Mouse (Mus musculus) limb, embryonic 14.5 days (tissue): ENCODE measurements around the gene Stim1. TPM values are rescaled to one million over a fixed set of nuclear protein-coding genes. Genes with fewer than 3 reads are reported as not detected.

ENCODE experiments used
- ATAC-seq: fragments of 200-750 bp; cut with Nextera tagmentation; 2 replicates; pipeline ENCODE4 v1.8.0; 2017; ENCODE audit warnings: low read depth, moderate number of reproducible peaks, moderate TSS enrichment; ENCODE audit not compliant: low FRiP score
- DNase-seq: peaks from one replicate; pipeline ENCODE4 v3.0.0-alpha.2; 2015; ENCODE audit warnings: low spot score
- H3K27ac ChIP-seq: fragments of 300-500 bp; sonication (generic); replicated peaks from 2 replicates; pipeline ENCODE4 v1.5.1; 2014; ENCODE audit warnings: low read depth, mild to moderate bottlenecking, low read length, moderate library complexity, mixed read lengths
- H3K27me3 ChIP-seq: fragments of 300-500 bp; sonication (generic); 2 replicates; pipeline ENCODE4 v1.6.1; 2014; ENCODE audit warnings: low read length, mixed read lengths; ENCODE audit not compliant: control insufficient read depth, insufficient read depth
- H3K36me3 ChIP-seq: fragments of 300-500 bp; sonication (generic); 2 replicates; pipeline ENCODE4 v1.6.1; 2014; ENCODE audit warnings: mild to moderate bottlenecking, low read length, moderate library complexity, mixed read lengths; ENCODE audit not compliant: control insufficient read depth, insufficient read depth
- H3K4me1 ChIP-seq: fragments of 300-500 bp; sonication (generic); 2 replicates; pipeline ENCODE4 v1.6.1; 2014; ENCODE audit warnings: antibody characterized with exemption, low read length, mixed read lengths; ENCODE audit not compliant: control insufficient read depth, insufficient read depth
- H3K4me2 ChIP-seq: fragments of 300-500 bp; sonication (generic); replicated peaks from 2 replicates; pipeline ENCODE4 v1.6.1; 2014; ENCODE audit warnings: low read depth, mild to moderate bottlenecking, low read length, moderate library complexity; ENCODE audit not compliant: severe bottlenecking
- H3K4me3 ChIP-seq: fragments of 300-500 bp; sonication (generic); replicated peaks from 2 replicates; pipeline ENCODE4 v1.5.1; 2014; ENCODE audit warnings: low read length
- H3K9ac ChIP-seq: fragments of 300-500 bp; sonication (generic); 2 replicates; pipeline ENCODE4 v1.6.1; 2014; ENCODE audit warnings: mild to moderate bottlenecking, low read depth, low read length, moderate library complexity; ENCODE audit not compliant: severe bottlenecking
- H3K9me3 ChIP-seq: fragments of 300-500 bp; sonication (generic); 2 replicates; pipeline ENCODE4 v1.6.1; 2016; ENCODE audit warnings: low read length; ENCODE audit not compliant: control insufficient read depth
- POLR2A ChIP-seq: fragments of 200-500 bp; IDR thresholded peaks from 2 replicates; pipeline ENCODE4 v1.8.0; 2012; ENCODE audit warnings: inconsistent platforms, mild to moderate bottlenecking, moderate library complexity, borderline replicate concordance; ENCODE audit not compliant: insufficient read depth, insufficient read length; ENCODE audit errors: extremely low read depth
- WGBS: fragments of 180-500 bp; shearing (Covaris S2); extraction: QIAGEN DNeasy Blood & Tissue Kit; methylation state at CpG from one replicate; pipeline ENCODE4 v1.1.7; 2014; 5-methylcytosine and 5-hydroxymethylcytosine counted together
- polyA plus RNA-seq, 2 experiments: library from polyadenylated mRNA; depleted of rRNA in 1 of 2; stranded (reverse) in 1 of 2; unstranded in 1 of 2; fragments of >200 nt; fragmentation: Nextera tagmentation in 1 of 2; extraction: Ambion mirVana in 1 of 2; gene quantifications; 2 replicates each; pipeline versions ENCODE4 v1.2.1 to v1.2.3; 2012 to 2014

The Stim1 gene
- polyA plus RNA-seq, 2 experiments = 27.7 to 49.1 TPM

DNA sequence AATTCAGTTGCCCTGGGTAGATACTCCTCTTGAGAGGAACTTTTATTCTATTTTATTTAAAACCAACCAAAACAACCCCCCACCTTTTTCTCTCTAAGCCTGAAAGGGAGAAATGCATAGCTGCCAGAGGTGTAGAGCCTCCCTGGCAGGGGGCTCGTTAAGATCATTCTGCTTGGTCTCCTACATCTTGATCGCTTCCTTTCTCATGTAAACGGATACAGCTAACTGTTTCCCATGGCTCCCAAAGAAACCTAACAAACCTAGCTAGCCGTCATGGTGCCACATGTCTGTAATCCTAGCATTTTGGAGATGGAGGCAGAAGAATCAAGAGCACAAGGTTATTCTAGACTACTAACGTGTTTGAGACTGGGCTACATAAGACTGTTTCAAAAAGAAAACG is 148.2 kb downstream of the Stim1 start:
- no peaks in the 10 kb centered on the region for H3K27me3 ChIP-seq
- TF ChIP-seq POLR2A = no peak
- H3K9ac ChIP-seq = no peak overlapping the region
- no peak overlapping the region for H3K27ac ChIP-seq
- WGBS = 44% methylated on average over 6 of the region's 6 CpGs
- H3K4me3 ChIP-seq = no peak overlapping the region
- DNase-seq (no peak), ATAC-seq (no peak)
- no peaks in the 10 kb centered on the region for H3K4me1 ChIP-seq
- no peaks in the 10 kb centered on the region for H3K9me3 ChIP-seq
- no peaks in the 10 kb centered on the region for H3K36me3 ChIP-seq
- no peak overlapping the region for H3K4me2 ChIP-seq

DNA sequence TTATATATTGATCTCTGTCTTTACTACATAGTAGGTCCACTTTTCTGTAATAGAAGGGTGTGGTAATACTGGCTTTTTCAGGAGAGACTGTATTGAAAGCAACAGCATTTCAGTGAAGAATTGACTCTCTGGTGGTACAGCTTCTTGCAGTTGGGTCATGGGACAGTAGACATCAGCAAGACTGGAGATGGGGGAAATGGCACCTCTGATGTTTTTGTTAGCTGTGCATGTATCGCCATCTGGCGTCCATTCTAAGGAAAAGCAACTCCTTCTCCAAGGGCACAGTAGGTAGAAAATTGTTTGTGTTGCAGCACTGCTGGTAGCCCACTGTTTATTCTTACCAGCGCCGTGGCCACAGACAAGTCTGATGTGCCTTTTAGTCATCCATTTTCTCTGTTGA is 149.8 kb downstream of the Stim1 start:
- Histone ChIP-seq H3K4me3 (no peak overlapping the region), H3K9me3 (no peaks in the 10 kb centered on the region), H3K27me3 (no peaks in the 10 kb centered on the region), H3K9ac (no peak overlapping the region), H3K27ac (no peak overlapping the region), H3K4me2 (no peak overlapping the region), H3K4me1 (no peaks in the 10 kb centered on the region), H3K36me3 (no peaks in the 10 kb centered on the region)
- DNase-seq = peak; percentile 85
- ATAC-seq = peak; percentile 37
- 6% methylated on average over 4 of the region's 4 CpGs for WGBS
- no peak for TF ChIP-seq POLR2A

DNA sequence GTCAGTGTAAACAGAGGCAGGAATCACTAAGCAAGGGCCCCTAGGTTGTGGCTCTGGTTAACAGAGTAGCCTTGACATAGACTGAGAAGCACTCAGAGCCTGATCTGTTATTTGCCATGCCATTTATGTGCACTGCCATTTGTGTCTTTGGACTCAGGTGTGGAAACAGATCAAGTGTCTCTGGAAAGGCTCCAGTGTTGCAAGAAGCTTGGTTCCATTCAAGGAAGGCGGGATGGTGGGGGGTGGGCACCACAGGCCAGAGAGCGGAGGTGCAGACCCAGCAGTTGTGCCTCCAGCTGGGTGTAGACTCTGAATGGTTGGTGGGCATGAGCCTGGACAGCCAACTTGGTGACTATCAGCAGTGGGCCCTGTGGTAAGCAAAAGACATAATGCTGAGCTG is 154.4 kb downstream of the Stim1 start:
- H3K4me3 ChIP-seq = no peak overlapping the region
- H3K9me3 ChIP-seq = no peaks in the 10 kb centered on the region
- ATAC-seq = no peak
- no peaks in the 10 kb centered on the region for H3K27me3 ChIP-seq
- H3K4me1 ChIP-seq = no peaks in the 10 kb centered on the region
- no peak for TF ChIP-seq POLR2A
- no peak overlapping the region for H3K27ac ChIP-seq
- no peak overlapping the region for H3K9ac ChIP-seq
- 100% methylated on average over 2 of the region's 2 CpGs for WGBS
- H3K36me3 ChIP-seq = no peaks in the 10 kb centered on the region
- DNase-seq = no peak
- H3K4me2 ChIP-seq = no peak overlapping the region

DNA sequence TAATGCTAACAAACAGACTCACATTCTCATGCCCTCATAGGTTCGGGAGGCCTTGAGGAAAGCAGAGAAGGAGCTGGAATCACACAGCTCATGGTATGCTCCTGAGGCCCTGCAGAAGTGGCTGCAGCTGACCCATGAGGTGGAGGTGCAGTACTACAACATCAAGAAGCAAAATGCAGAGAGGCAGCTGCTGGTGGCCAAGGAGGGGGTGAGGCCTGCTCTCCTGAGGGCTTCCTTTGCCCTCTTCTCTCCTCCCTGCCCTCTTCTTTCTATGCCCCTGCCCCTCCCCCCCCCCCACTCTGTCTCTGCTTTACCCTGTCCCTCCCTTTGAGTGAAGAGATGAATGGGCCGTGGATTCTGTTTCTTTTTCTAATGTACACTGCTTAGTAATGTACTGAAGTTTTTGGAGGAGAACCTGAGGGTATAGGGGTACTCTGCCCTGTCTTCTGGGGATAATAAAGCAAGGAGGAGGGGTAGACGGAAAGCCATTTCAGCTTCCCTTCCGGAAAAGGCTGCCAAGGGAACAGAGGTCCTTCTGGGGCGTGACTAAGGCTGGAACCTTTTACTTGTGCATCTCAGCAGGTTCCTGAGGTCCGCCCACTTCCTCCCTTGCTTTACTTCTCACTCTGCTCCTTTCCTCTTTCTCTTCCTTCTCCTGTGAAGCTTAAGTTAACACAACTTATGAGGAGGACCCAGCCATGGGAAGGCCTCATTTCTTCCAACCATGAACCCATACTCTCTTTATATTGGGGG is 158.5 kb downstream of the Stim1 start:
- ATAC-seq (no peak), DNase-seq (no peak)
- no peak overlapping the region for H3K4me3 ChIP-seq
- H3K4me1 ChIP-seq = no peaks in the 10 kb centered on the region
- TF ChIP-seq POLR2A = no peak
- H3K4me2 ChIP-seq = no peak overlapping the region
- no peaks in the 10 kb centered on the region for H3K27me3 ChIP-seq
- 0 out of 2 replicates have a peak, but pooled peaks cover 5% of the 10 kb centered on the region for H3K36me3 ChIP-seq
- H3K9me3 ChIP-seq = no peaks in the 10 kb centered on the region
- WGBS = 51% methylated on average over 6 of the region's 6 CpGs
- H3K9ac ChIP-seq = no peak overlapping the region
- no peak overlapping the region for H3K27ac ChIP-seq

DNA sequence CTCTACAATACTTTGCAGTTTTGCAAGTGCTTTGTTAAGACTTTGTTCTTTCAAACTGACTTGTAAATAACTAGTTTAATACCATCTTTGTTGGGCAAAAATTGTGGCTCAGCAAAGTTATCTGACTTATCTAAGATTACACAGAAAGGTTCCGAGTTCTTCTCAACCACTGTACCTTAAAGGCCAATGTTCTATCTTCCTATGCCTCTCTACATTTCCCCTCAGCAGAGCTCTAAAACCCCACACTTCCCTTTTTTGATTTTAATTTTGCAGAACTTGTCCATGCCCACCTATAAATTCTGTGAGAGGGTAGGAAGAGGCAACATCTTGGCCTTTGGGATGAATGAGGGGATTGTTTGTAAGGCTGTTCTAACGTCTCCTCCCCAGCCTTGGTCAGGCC is 166.7 kb downstream of the Stim1 start:
- H3K9ac ChIP-seq = no peak overlapping the region
- no peaks in the 10 kb centered on the region for H3K4me1 ChIP-seq
- TF ChIP-seq POLR2A = no peak
- no peak overlapping the region for H3K4me2 ChIP-seq
- no peaks in the 10 kb centered on the region for H3K27me3 ChIP-seq
- no peak for ATAC-seq
- no peak overlapping the region for H3K4me3 ChIP-seq
- no peak overlapping the region for H3K27ac ChIP-seq
- 67% methylated on average over 2 of the region's 2 CpGs for WGBS
- 0 out of 2 replicates have a peak, but pooled peaks cover 5% of the 10 kb centered on the region for H3K36me3 ChIP-seq
- no peak for DNase-seq
- H3K9me3 ChIP-seq = no peaks in the 10 kb centered on the region
